In genomic region chr8:64206411-64206861, GRCm38 (mm10) we compare ENCODE assay signal across 8 mouse cellular contexts. TPM values are rescaled to one million over a fixed set of nuclear protein-coding genes. Genes with fewer than 3 reads are reported as not detected.
DNase-seq lines count a peak whose midpoint lies in the region; ATAC-seq and TF ChIP-seq lines count a peak whose summit lies in the region.

No protein-coding gene starts in this region.

- H3K27ac ChIP-seq in embryonic facial prominence, embryonic 14.5 days (replicated peaks; ENCODE audit: low read depth, low read length) = peak overlapping the region; percentile 33; the same call in 1 of the 2 replicates
- H3K27ac ChIP-seq in heart, embryonic 12.5 days (ENCODE audit: poor library complexity, severe bottlenecking) = no peak overlapping the region
- H3K27ac ChIP-seq in kidney, embryonic 15.5 days = no peak overlapping the region
- H3K27ac ChIP-seq in liver, postnatal 0 days (ENCODE audit: low read depth) = no peak overlapping the region
- H3K27ac ChIP-seq in olfactory bulb, adult 2 months (ENCODE audit: insufficient read depth, low read depth, low read length) = peak overlapping the region; percentile 85; the same call in 1 of the 2 replicates

- no peak for TF ChIP-seq POLR2A in olfactory bulb, adult 2 months (IDR thresholded peaks at IDR 0.05; ENCODE audit: insufficient read depth, low read depth, low read length)

- H3K9ac ChIP-seq in embryonic facial prominence, embryonic 14.5 days (ENCODE audit: low read depth, low read length) = peak overlapping the region; percentile 71
- H3K9ac ChIP-seq in heart, embryonic 12.5 days = peak overlapping the region; percentile 78
- peak overlapping the region; percentile 41; the same call in 1 of the 2 replicates for H3K9ac ChIP-seq in kidney, embryonic 15.5 days
- no peak overlapping the region for H3K9ac ChIP-seq in liver, postnatal 0 days (replicated peaks)

- TF ChIP-seq EP300 in liver, postnatal 0 days (IDR thresholded peaks at IDR 0.05; ENCODE audit: low read depth) = no peak

- peak; percentile 8 for DNase-seq in urinary bladder, postnatal 14 days (ENCODE audit: low spot score)
- DNase-seq in urinary bladder, postnatal 10 days (ENCODE audit: low spot score) = no peak
- DNase-seq in embryonic facial prominence, embryonic 14.5 days (ENCODE audit: low spot score) = peak; percentile 74
- no peak for DNase-seq in liver, postnatal 0 days

- 0% methylated on average over 12 of the region's 12 CpGs for WGBS in embryonic facial prominence, embryonic 14.5 days
- under 1% methylated on average over 12 of the region's 12 CpGs for whole genome bisulfite sequencing in heart, embryonic 12.5 days
- WGBS in kidney, embryonic 15.5 days = 0% methylated on average over 12 of the region's 12 CpGs
- WGBS in liver, postnatal 0 days (ENCODE audit: insufficient replicate concordance) = under 1% methylated on average over 12 of the region's 12 CpGs
- WGBS in olfactory bulb, adult 2 months = under 1% methylated on average over 12 of the region's 12 CpGs

- peaks cover 16% of the 10 kb centered on the region; the same call in 1 of the 2 replicates for H3K4me1 ChIP-seq in embryonic facial prominence, embryonic 14.5 days (ENCODE audit: control insufficient read depth, insufficient read depth, low read length)
- peaks cover 6% of the 10 kb centered on the region; the same call in 1 of the 2 replicates for H3K4me1 ChIP-seq in heart, embryonic 12.5 days (replicated peaks)
- H3K4me1 ChIP-seq in kidney, embryonic 15.5 days = peaks cover 20% of the 10 kb centered on the region
- H3K4me1 ChIP-seq in liver, postnatal 0 days (ENCODE audit: insufficient read depth) = no peaks in the 10 kb centered on the region; the same call in 1 of the 2 replicates
- peaks cover 11% of the 10 kb centered on the region; the same call in 1 of the 2 replicates for H3K4me1 ChIP-seq in olfactory bulb, adult 2 months (ENCODE audit: control insufficient read depth, insufficient read depth, low read length)

- H3K27me3 ChIP-seq in embryonic facial prominence, embryonic 14.5 days (replicated peaks; ENCODE audit: control insufficient read depth, insufficient read depth, low read length) = peaks cover 6% of the 10 kb centered on the region; the same call in 1 of the 2 replicates
- H3K27me3 ChIP-seq in heart, embryonic 12.5 days (replicated peaks) = peaks cover 8% of the 10 kb centered on the region; the same call in 1 of the 2 replicates
- H3K27me3 ChIP-seq in kidney, embryonic 15.5 days = peaks cover 31% of the 10 kb centered on the region
- H3K27me3 ChIP-seq in liver, postnatal 0 days (ENCODE audit: insufficient read depth, low read length) = peaks cover 30% of the 10 kb centered on the region

- H3K4me2 ChIP-seq in embryonic facial prominence, embryonic 14.5 days (ENCODE audit: low read depth, low read length) = peak overlapping the region; percentile 98
- H3K4me2 ChIP-seq in heart, embryonic 12.5 days = peak overlapping the region; percentile 100
- peak overlapping the region; percentile 100 for H3K4me2 ChIP-seq in kidney, embryonic 15.5 days
- H3K4me2 ChIP-seq in liver, postnatal 0 days (ENCODE audit: low read depth, low read length) = peak overlapping the region; percentile 76

- peak; percentile 44; the same call in 1 of the 2 replicates for ATAC-seq in embryonic facial prominence, embryonic 14.5 days (ENCODE audit: low read depth)
- no peak for ATAC-seq in heart, embryonic 12.5 days (ENCODE audit: insufficient number of reproducible peaks, low FRiP score)
- peak; percentile 68 for ATAC-seq in kidney, embryonic 15.5 days (replicated peaks; ENCODE audit: low FRiP score)
- ATAC-seq in liver, postnatal 0 days = no peak
- ATAC-seq in inflammation-experienced regulatory T-cells, adult 6 months = no peak

- H3K36me3 ChIP-seq in embryonic facial prominence, embryonic 14.5 days (ENCODE audit: control insufficient read depth, insufficient read depth, low read length) = no peaks in the 10 kb centered on the region
- no peaks in the 10 kb centered on the region for H3K36me3 ChIP-seq in heart, embryonic 12.5 days
- no peaks in the 10 kb centered on the region for H3K36me3 ChIP-seq in kidney, embryonic 15.5 days
- no peaks in the 10 kb centered on the region for H3K36me3 ChIP-seq in liver, postnatal 0 days (replicated peaks; ENCODE audit: insufficient read depth, low read length)

- TF ChIP-seq CTCF in liver, postnatal 0 days (IDR thresholded peaks at IDR 0.05; ENCODE audit: low read depth) = no peak
- no peak for TF ChIP-seq CTCF in olfactory bulb, adult 2 months (IDR thresholded peaks at IDR 0.05; ENCODE audit: insufficient read depth, low read depth, low read length)

- H3K4me3 ChIP-seq in embryonic facial prominence, embryonic 14.5 days (ENCODE audit: low read depth, low read length) = peak overlapping the region; percentile 72
- H3K4me3 ChIP-seq in heart, embryonic 12.5 days = peak overlapping the region; percentile 83
- H3K4me3 ChIP-seq in kidney, embryonic 15.5 days (replicated peaks) = peak overlapping the region; percentile 63
- peak overlapping the region; percentile 45 for H3K4me3 ChIP-seq in liver, postnatal 0 days (ENCODE audit: low read depth, low read length)
- peak overlapping the region; percentile 74 for H3K4me3 ChIP-seq in olfactory bulb, adult 2 months (ENCODE audit: insufficient read depth, low read depth, low read length)

- no peaks in the 10 kb centered on the region for H3K9me3 ChIP-seq in embryonic facial prominence, embryonic 14.5 days (ENCODE audit: control insufficient read depth, low read length)
- H3K9me3 ChIP-seq in heart, embryonic 12.5 days (replicated peaks) = no peaks in the 10 kb centered on the region
- H3K9me3 ChIP-seq in kidney, embryonic 15.5 days (replicated peaks) = no peaks in the 10 kb centered on the region
- no peaks in the 10 kb centered on the region for H3K9me3 ChIP-seq in liver, postnatal 0 days (ENCODE audit: low read length)

RNA-seq across cellular contexts. Expression of gene Tll1, which starts 0.4 kb away (rescaled TPM):
- polyA plus RNA-seq in embryonic facial prominence, embryonic 14.5 days (2014; fragmentation: Nextera tagmentation; extraction: Ambion mirVana) = 2.1 and 3.0 TPM in 2 replicates
- polyA plus RNA-seq in heart, embryonic 12.5 days (2016; fragmentation: Nextera tagmentation; extraction: Ambion mirVana) = 1.9 and 2.0 TPM in 2 replicates
- 0.60 and 0.77 TPM in 2 replicates for polyA plus RNA-seq in kidney, embryonic 15.5 days (2015; fragmentation: Nextera tagmentation; extraction: Ambion mirVana)
- polyA plus RNA-seq in liver, postnatal 0 days (2015; fragmentation: Nextera tagmentation; extraction: Ambion mirVana) = 0.02 TPM in 1 of 2 replicates, not detected in the other
- not detected in 2 replicates for polyA plus RNA-seq in olfactory bulb, adult 2 months (2012; ENCODE audit: insufficient read depth, insufficient read length, low replicate concordance, missing spikeins)
- polyA plus RNA-seq in inflammation-experienced regulatory T-cells, adult 6 months (2017; shearing (Covaris generic)) = not detected

Comparison
In these comparisons a context has a peak if more than half of its experiments do, and no peak if none do; other contexts are left out.
1. DNase-seq: peak in urinary bladder, postnatal 14 days (single experiment) and embryonic facial prominence, embryonic 14.5 days (single experiment); none in urinary bladder, postnatal 10 days (single experiment) and liver, postnatal 0 days (single experiment).
2. ATAC-seq: peak in embryonic facial prominence, embryonic 14.5 days (single experiment) and kidney, embryonic 15.5 days (single experiment); none in heart, embryonic 12.5 days (single experiment), liver, postnatal 0 days (single experiment) and inflammation-experienced regulatory T-cells, adult 6 months (single experiment).
3. H3K27ac ChIP-seq: peak in embryonic facial prominence, embryonic 14.5 days (single experiment) and olfactory bulb, adult 2 months (single experiment); none in heart, embryonic 12.5 days (single experiment), kidney, embryonic 15.5 days (single experiment) and liver, postnatal 0 days (single experiment).
4. Peak in every context shown above with its lines, with median percentiles within 50 percentile points of each other: H3K4me2 ChIP-seq and H3K4me3 ChIP-seq.